Mouse (Mus musculus) kidney, postnatal 4 days (tissue): ENCODE measurements around the gene Arl8a.

ENCODE experiments used
- DNase-seq, 2 experiments: peaks; one replicate each; pipeline ENCODE4 v3.0.0; 2021; ENCODE audit warnings: mixed read lengths in 2 of 2

Arl8a gene

GRCm38 (mm10) chr1:135204196-135205126, 57.8 kb downstream of the Arl8a start:
- peak; percentile 44 to 49 for DNase-seq

- DNase-seq: no peak
These were observed 58.6 kb downstream of the Arl8a start for GRCm38 (mm10) chr1:135205257-135205656.
